Mouse (Mus musculus) thymus, adult 2 months (tissue): ENCODE data around the gene Galnt14. TPM values are rescaled to one million over a fixed set of nuclear protein-coding genes. Genes with fewer than 3 reads are reported as not detected.

Source experiments
- DNase-seq: peaks from one replicate; pipeline ENCODE4 v3.0.0; 2021
- H3K27ac ChIP-seq: fragments of 200-500 bp; 2 replicates; pipeline ENCODE4 v1.5.1; 2012; ENCODE audit warnings: low read length, control low read depth; ENCODE audit not compliant: control insufficient read depth, insufficient read depth
- H3K27me3 ChIP-seq: fragments of 200-500 bp; 2 replicates; pipeline ENCODE4 v1.6.1; 2012; ENCODE audit warnings: mild to moderate bottlenecking, low read length, moderate library complexity, mixed read lengths; ENCODE audit not compliant: control insufficient read depth, insufficient read depth
- H3K36me3 ChIP-seq: fragments of 200-500 bp; 2 replicates; pipeline ENCODE4 v1.6.1; 2012; ENCODE audit warnings: mild to moderate bottlenecking, low read length, moderate library complexity; ENCODE audit not compliant: control insufficient read depth, insufficient read depth
- H3K4me1 ChIP-seq: fragments of 200-500 bp; replicated peaks from 2 replicates; pipeline ENCODE4 v1.6.1; 2012; ENCODE audit warnings: low read length; ENCODE audit not compliant: control insufficient read depth, insufficient read depth
- H3K4me3 ChIP-seq: fragments of 200-500 bp; 2 replicates; pipeline ENCODE4 v1.5.1; 2012; ENCODE audit warnings: mild to moderate bottlenecking, low read length, control low read depth, moderate library complexity; ENCODE audit not compliant: control insufficient read depth, insufficient read depth
- CTCF ChIP-seq: fragments of 200-500 bp; IDR thresholded peaks from 2 replicates; pipeline ENCODE4 v1.5.1; 2012; ENCODE audit warnings: mild to moderate bottlenecking, control low read depth, low read length, moderate library complexity, borderline replicate concordance; ENCODE audit not compliant: control insufficient read depth, poor library complexity, insufficient read depth; ENCODE audit errors: extremely low read depth
- POLR2A ChIP-seq: fragments of 200-500 bp; IDR thresholded peaks from 2 replicates; pipeline ENCODE4 v1.6.1; 2012; ENCODE audit warnings: mild to moderate bottlenecking, low read length, control low read depth, moderate library complexity; ENCODE audit not compliant: control insufficient read depth, poor library complexity, insufficient read depth; ENCODE audit errors: extremely low read depth
- WGBS: fragments of 180-500 bp; shearing (Covaris S2); methylation state at CpG from one replicate; pipeline ENCODE4 v1.1.7; 2018; 5-methylcytosine and 5-hydroxymethylcytosine counted together
- polyA plus RNA-seq: library from polyadenylated mRNA; depleted of rRNA; stranded (reverse); fragments of >200 nt; gene quantifications from 2 replicates; pipeline ENCODE4 v1.2.3, GENCODE M21; 2012; rRNA removed

Galnt14 gene
- 1.2 and 1.6 TPM in 2 replicates for polyA plus RNA-seq

DNA sequence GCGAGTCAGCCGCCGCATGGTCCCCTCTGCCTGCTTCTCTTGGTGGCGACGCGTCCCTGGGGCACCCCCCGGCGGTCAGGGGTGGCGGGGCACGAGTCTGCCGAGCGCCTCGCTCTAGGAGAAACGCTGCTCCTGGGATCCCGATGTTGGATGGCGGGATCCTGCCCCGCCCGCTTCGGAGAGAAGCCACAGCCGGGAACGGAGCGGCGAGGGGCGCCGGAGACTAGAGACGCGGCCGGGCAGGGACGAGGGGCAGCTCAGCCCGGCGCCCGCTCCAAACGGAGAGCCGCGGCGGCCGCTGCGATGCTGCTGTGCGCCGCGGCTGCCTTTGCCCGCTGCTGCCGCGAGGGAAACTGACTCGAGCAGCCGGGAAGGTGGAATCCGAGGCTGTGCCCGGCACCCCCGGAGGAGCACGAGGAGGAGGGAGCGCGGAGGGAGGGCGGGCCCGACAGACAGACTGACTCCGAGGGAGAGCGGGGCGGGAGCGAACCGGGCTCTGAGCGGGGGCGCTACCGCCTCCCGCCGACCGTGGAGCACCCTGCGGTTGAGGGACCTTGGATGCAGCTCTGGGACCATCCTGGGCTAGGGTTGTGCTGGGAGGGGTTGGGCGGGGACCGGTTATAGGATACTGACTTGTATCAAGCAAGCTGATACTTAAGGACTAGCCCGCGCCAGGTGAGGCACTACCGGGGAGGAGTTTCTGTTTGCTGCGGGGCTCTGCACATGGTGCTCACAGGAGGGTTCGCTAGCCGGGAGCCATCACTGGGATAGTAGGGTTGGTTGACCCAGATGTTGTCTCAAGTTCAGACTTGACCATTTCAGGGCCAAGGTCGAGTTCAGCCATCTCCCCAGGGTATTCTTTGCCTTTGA lies at the start of gene Galnt14:
TSS of gene Galnt14 (minus strand) at position 412 of the 870 bp plus-strand sequence.
- peaks cover 5% of the 10 kb centered on the region for H3K27me3 ChIP-seq
- TF ChIP-seq CTCF, result no peak
- TF ChIP-seq POLR2A, result no peak
- DNase-seq, result peak; percentile 19
- 2% methylated on average over 75 of the region's 75 CpGs for WGBS
- H3K27ac ChIP-seq, result no peak within 1 kb of the TSS
- H3K4me3 ChIP-seq, result peak within 1 kb of the TSS; percentile 22
- H3K36me3 ChIP-seq, result no peaks in the 10 kb centered on the region
- H3K4me1 ChIP-seq, result peaks cover 6% of the 10 kb centered on the region; the same call in 1 of the 2 replicates

DNA sequence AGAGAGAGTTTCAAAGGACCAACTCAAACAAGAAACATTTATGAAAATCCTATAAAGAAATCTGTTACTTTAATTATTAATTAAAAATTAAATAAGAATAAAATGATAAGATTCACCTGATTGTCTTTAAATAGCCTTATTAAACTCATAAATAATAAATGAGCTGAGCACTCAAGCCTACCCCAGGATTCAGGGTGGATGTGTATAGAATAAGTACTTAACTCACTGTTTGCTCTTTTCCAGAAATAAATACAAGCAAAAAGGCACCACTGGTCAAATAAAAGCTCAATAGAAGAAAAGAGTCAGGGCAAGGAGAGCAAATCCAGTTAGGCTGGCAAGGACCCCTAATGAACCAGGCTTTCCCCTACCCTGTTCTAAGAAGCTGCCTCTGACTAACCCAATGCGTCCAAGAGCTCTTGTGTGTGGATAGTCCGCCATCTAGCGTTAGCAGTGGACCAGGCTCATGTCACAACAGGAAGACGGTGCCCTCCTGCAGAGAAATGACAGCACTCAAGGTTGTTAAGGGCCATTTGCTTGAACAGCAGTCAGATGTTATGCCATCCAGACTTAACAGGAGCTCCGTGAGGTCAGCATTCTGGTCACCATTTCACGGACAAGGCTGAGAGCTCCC lies 33.5 kb upstream of the Galnt14 start:
- Histone ChIP-seq H3K4me3 (no peak overlapping the region), H3K4me1 (no peaks in the 10 kb centered on the region), H3K27me3 (no peaks in the 10 kb centered on the region), H3K36me3 (no peaks in the 10 kb centered on the region), H3K27ac (no peak overlapping the region)
- peak; percentile 75 for DNase-seq
- TF ChIP-seq CTCF (peak; percentile 49; the same call in 1 of the 2 replicates), POLR2A (no peak)
- 9% methylated on average over 6 of the region's 6 CpGs for WGBS

DNA sequence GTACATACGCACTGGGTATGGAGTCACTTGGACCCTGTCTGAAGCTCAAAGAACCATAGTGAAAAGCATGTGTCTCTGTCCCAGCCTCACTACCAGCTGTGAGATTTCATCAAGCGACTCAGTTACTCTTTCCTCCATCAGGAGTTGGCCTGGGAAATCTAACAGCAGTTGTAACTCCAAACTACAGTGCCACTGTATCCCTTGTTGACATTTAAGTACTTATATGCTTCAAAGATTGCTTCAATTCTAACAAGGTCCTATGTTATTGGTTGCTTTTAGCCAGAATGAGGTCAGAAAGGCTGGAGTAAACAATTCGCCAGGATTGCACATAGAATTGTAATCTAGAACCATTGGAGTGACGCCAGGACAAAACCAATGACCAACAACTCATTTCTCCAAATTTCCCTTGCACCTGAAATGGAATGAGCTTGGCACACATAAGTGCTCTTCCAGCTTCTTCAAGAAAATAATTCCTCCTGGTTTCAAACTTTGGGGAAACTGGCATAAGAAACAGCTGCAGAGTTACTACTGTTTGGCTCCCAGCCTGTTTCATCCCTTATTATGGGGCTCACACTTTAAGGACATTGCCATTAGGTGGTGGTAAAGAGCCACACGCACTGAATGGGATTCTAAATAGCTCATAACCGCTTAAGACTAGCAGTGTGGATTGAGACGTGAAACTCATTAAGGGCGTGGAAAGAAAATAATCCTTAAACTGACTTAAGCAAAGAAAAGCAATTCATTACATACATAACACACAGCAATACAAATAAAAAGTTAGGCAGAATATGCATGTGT lies 13.8 kb upstream of the Galnt14 start:
- Histone ChIP-seq H3K27me3 (no peaks in the 10 kb centered on the region), H3K4me1 (no peaks in the 10 kb centered on the region), H3K4me3 (no peak overlapping the region), H3K36me3 (no peaks in the 10 kb centered on the region), H3K27ac (no peak overlapping the region)
- WGBS, result 59% methylated on average over 8 of the region's 8 CpGs
- TF ChIP-seq POLR2A, result no peak
- no peak for TF ChIP-seq CTCF
- DNase-seq, result peak; percentile 20

DNA sequence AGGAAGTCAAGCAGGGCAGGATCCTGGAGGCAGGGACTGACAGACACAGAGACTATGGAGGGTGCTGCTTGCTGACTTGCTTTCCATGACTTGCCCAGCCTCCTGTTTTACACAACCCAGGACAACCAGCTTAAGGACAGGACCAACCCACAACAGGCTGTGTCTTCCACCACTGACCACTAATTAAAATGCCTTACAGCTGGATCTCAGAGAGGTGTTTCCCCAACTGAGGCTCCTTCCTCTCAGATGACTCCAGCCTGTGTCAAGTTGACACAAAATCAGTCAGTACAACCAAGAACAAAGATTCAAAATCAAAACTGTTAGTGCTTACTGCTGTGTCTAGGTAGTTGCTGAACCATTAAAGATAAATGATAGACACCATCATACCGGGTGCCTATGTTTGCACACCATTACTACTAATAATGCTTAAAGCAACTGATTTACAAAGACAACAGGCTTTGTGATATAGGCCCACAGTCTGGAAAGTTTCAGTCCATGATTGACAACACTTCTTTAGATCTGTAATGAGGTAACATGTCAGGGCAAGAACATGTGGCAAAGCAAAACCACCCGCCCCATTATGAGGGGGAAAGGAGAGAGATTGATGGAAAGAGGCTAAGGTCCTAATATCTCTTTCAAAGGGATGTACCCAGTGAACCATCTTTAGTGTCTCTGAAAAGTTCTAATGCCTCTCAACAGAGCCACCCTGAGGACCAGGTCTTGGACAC lies 8.9 kb upstream of the Galnt14 start:
- 89% methylated on average over 2 of the region's 2 CpGs for WGBS

DNA sequence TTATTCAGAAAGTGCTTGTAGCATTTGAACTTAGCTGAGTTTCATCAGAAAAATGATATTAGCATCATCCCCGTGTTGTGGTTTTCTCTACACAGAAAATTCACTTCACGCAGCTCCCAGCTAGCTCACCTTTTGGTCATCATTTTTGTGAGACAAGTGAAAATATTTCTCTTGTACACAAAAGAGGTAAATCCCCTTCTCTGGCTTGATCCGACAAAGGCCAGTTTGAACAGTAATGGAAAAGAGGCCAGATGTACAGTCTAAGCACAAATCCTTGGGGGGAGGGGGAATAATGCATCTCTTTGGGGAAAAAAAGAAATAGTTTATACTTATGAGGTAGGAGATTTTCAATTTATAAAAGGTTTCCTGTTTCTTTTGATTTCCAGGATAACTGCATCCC lies 6.4 kb upstream of the Galnt14 start:
- Histone ChIP-seq H3K27me3 (no peaks in the 10 kb centered on the region; the same call in 1 of the 2 replicates), H3K4me3 (no peak overlapping the region), H3K27ac (no peak overlapping the region), H3K4me1 (no peaks in the 10 kb centered on the region), H3K36me3 (no peaks in the 10 kb centered on the region)
- TF ChIP-seq POLR2A, result no peak
- TF ChIP-seq CTCF, result no peak
- DNase-seq, result no peak
- WGBS, result 87% methylated on average over 3 of the region's 3 CpGs

More for the DNA sequence above, 8.9 kb upstream of the Galnt14 start:
- Histone ChIP-seq H3K27ac (no peak overlapping the region), H3K4me1 (no peaks in the 10 kb centered on the region), H3K27me3 (no peaks in the 10 kb centered on the region; the same call in 1 of the 2 replicates), H3K4me3 (no peak overlapping the region), H3K36me3 (no peaks in the 10 kb centered on the region)
- no peak for DNase-seq
- no peak for TF ChIP-seq POLR2A
- TF ChIP-seq CTCF, result no peak
